Mouse (Mus musculus) c-Kit-positive CD71-positive TER-119-positive erythroid progenitor cells, embryonic 14.5 days (primary cell): ENCODE measurements around the gene Ip6k1.

Source experiments
- DNase-seq: peaks from one replicate; pipeline ENCODE4 v3.0.0-alpha.2; 2013; ENCODE audit warnings: low spot score

The Ip6k1 gene

GRCm38 (mm10) chr9:108027867-108028266 is 25.6 kb downstream of the Ip6k1 start:
- DNase-seq = no peak

GRCm38 (mm10) chr9:108032126-108032525 is 29.8 kb downstream of the Ip6k1 start:
- DNase-seq = no peak

GRCm38 (mm10) chr9:108035331-108036156 is 33.2 kb downstream of the Ip6k1 start:
- DNase-seq = no peak

GRCm38 (mm10) chr9:108044751-108045492 is 42.6 kb downstream of the Ip6k1 start:
- no peak for DNase-seq

GRCm38 (mm10) chr9:108046582-108046981 is 44.3 kb downstream of the Ip6k1 start:
- no peak for DNase-seq

GRCm38 (mm10) chr9:108047601-108048565 is 45.6 kb downstream of the Ip6k1 start:
- peak; percentile 62 for DNase-seq

GRCm38 (mm10) chr9:108048566-108048955 is 46.3 kb downstream of the Ip6k1 start:
- DNase-seq = peak; percentile 57

GRCm38 (mm10) chr9:108049016-108049455 is 46.7 kb downstream of the Ip6k1 start, which contains the start of gene Gmppb:
Gmppb (plus strand) TSS chr9:108049242.
- peak; percentile 97 for DNase-seq

GRCm38 (mm10) chr9:108049561-108050251 is 47.4 kb downstream of the Ip6k1 start:
- DNase-seq = no peak

GRCm38 (mm10) chr9:108051184-108051930 is 49.1 kb downstream of the Ip6k1 start:
- no peak for DNase-seq

- DNase-seq = no peak
Observed at GRCm38 (mm10) chr9:108051931-108052220, 49.6 kb downstream of the Ip6k1 start.

- DNase-seq = no peak
Observed at GRCm38 (mm10) chr9:108052411-108052810, 50.1 kb downstream of the Ip6k1 start.

GRCm38 (mm10) chr9:108052885-108053664 is 50.8 kb downstream of the Ip6k1 start, which contains the start of gene Amigo3:
Amigo3 (plus strand) TSS chr9:108053159.
- peak; percentile 98 for DNase-seq

- no peak for DNase-seq
Observed at GRCm38 (mm10) chr9:108053665-108054225, 51.4 kb downstream of the Ip6k1 start.

- no peak for DNase-seq
Observed at GRCm38 (mm10) chr9:108054331-108055040, 52.2 kb downstream of the Ip6k1 start.

GRCm38 (mm10) chr9:108055061-108055460 is 52.8 kb downstream of the Ip6k1 start:
- no peak for DNase-seq

- no peak for DNase-seq
Observed at GRCm38 (mm10) chr9:108055661-108056237, 53.4 kb downstream of the Ip6k1 start.
